Mouse (Mus musculus): ENCODE data around the gene Csnk1e.
"Not testable (repeated sequence)": the region's sequence is repeated elsewhere in the genome, so short reads cannot be mapped to it uniquely, and the experiment has no call there.

Gene Csnk1e

DNA sequence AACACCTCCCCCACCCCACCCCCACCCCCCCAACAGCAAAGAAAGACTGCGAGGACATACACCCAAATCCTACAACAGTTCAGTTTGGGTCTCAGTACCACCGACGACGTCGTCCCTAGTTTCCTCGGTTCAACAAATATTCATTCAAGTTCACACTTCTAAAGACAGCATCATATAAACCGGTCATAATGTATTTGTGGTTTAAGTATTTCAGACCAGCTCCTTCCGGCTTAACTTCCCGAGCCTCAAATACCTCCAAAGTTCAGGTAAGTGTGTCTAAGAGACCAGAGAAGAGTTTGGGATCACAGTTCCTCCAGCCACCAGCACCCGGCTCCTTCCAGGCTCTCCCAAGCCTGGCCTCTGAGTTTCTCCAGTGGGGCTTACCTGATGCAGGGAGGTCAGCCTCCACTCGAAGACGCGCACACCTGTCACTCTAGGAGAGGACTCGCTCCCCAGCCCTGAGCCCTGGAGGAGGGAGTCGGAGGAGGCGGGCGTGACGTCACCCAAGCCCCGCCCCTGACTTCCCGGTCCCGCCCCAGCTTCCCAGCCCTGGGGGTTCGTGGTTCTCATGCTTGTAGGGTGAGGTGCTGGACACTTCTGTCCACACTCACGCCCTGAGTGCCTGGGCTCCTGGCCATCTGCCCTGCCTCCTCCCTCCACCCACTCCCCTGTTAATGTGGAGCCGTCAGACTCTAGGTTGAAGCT is at the start of gene Csnk1e:
TSS of gene Csnk1e (minus strand) at position 461 of the 705 bp plus-strand sequence.
- in situ Hi-C loops (cut with MboI; ENCODE audit: low pct_unique_long_range_greater_than_20kb in 1 of 2, low sequenced_read_pairs in 2 of 2, unreplicated experiment in 1 of 2), result no loop called here

DNA sequence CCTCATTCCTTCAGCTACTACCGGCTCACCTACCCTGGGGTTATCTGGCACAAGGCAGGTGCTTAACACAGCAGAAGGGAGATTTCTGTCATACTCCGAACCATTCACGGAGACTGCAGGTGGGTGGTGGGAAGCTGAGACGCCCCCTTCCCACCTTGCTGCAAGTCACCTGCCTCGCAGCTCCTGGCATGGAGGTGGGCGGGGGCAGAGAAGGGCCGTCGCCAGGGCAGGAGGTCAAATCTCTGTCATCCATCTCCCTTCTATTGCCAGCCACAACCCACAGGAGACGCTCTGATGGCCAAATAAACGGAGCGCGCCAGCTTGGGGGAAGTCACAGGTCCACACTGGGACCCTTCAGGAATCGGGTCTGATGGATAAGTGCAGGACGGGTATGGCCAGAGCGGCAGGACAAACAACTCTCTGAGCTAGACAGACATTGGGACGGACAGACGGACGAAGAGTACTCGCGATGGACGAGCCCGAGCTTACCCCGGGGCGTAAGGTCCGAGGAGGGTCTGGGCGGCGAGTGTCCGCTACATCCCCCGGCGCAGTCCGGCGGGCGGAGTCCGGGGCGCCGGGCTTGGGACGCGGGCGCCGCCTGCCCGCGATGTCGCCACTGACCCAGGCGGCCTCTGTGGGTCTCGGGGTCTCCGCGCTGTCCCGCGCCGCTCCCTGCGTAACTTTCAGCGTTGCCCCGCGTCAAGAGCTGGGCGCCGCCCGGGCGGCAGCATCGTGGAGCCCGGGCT is 49.5 kb upstream of the Csnk1e start, which contains the start of gene Kcnj4:
TSS of gene Kcnj4 (minus strand) at position 535 of the 746 bp plus-strand sequence.
- in situ Hi-C loops (cut with MboI; ENCODE audit: low pct_unique_long_range_greater_than_20kb in 1 of 2, low sequenced_read_pairs in 2 of 2, unreplicated experiment in 1 of 2), result no loop called here

- in situ Hi-C loops (cut with MboI; ENCODE audit: low pct_unique_long_range_greater_than_20kb in 1 of 2, low sequenced_read_pairs in 2 of 2, unreplicated experiment in 1 of 2), result no loop called here
Measured at GRCm38 (mm10) chr15:79503438-79503837, 48.1 kb upstream of the Csnk1e start.

DNA sequence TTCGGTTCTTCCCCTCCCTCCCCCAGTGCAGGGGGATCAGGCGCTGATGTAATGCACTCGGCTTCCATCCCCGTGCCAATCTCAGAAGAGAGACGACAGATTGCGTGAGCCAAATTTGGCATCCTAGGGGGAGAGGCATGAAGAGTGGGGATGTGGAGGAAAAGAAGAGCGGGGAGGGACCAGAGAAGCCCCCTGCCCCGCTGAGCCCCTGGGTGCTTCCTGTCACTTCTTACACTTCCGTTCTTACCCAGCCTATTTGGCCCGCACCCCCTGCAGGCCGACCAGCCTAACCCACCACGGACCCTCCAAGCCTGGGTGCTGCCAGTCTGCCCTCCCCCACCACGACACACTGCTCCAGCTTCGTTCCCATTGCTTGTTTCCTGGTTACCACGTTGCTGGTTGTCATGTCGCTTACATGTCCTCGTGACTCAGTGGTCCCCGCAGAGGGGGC is 47.5 kb upstream of the Csnk1e start:
- in situ Hi-C loops (cut with MboI; ENCODE audit: low pct_unique_long_range_greater_than_20kb in 1 of 2, low sequenced_read_pairs in 2 of 2, unreplicated experiment in 1 of 2), result no loop called here

GRCm38 (mm10) chr15:79500110-79500509 is 44.7 kb upstream of the Csnk1e start:
- in situ Hi-C loops (cut with MboI; ENCODE audit: low pct_unique_long_range_greater_than_20kb in 1 of 2, low sequenced_read_pairs in 2 of 2, unreplicated experiment in 1 of 2), result no loop called here

DNA sequence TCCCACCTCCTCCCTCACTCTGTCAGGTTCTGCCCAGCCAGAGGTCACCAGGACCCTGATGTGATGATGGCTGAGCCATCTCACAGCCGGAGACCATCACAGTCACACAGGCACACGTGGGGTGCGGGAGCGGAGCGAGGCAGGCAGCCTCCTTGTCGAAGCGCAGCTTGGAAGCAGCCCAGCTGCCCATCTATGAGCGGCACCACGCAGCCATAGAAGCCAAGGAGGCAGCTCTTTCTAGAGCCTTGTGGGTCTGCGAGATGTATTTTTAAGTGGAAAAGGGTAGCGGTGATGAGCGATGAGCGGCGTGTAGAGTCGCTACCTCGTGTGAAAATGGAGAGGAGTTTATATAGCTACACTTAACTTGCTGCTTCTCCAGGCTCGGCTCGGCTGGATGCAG is 38.2 kb upstream of the Csnk1e start:
- in situ Hi-C loops (cut with MboI; ENCODE audit: low pct_unique_long_range_greater_than_20kb in 1 of 2, low sequenced_read_pairs in 2 of 2, unreplicated experiment in 1 of 2), result no loop called here

- in situ Hi-C loops (cut with MboI; ENCODE audit: low pct_unique_long_range_greater_than_20kb in 1 of 2, low sequenced_read_pairs in 2 of 2, unreplicated experiment in 1 of 2), result loop anchor here in 1 of 2 experiments (10.0 kb wide), 2 partner anchors 155 to 255 kb away; no protein-coding TSS in a partner anchor
Measured at GRCm38 (mm10) chr15:79489463-79489862, 34.1 kb upstream of the Csnk1e start.

DNA sequence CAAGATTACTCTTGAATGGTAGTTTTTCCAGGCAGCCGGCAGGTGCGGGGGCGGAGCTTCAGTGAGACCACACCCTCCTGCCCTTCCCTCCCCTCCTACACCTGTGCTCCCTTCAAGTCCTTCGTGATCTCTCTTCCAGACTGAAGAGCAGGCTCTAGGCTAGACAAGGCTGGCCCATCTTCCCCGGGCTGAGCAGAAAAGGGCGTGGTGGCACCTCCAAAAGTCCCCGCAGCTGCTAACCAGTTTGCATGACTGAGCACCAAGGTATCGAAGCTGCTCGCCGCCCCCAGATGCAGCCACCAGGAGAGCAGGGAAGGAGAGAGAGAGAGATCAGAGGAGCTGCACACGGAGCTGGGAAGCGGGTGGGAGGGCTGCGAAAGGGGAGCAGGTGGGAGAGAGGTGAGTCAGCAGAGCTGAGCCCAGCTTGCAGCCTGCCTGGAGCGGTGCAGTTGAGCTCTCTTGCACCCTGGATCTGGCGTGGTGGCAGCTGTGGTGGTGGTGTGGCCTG is 25.9 kb upstream of the Csnk1e start:
- in situ Hi-C loops (cut with MboI; ENCODE audit: low pct_unique_long_range_greater_than_20kb in 1 of 2, low sequenced_read_pairs in 2 of 2, unreplicated experiment in 1 of 2), result loop anchor here in 1 of 2 experiments (10.0 kb wide), 2 partner anchors 164 to 246 kb away; no protein-coding TSS in a partner anchor

GRCm38 (mm10) chr15:79477227-79477626 is 21.9 kb upstream of the Csnk1e start:
- in situ Hi-C loops (cut with MboI; ENCODE audit: low pct_unique_long_range_greater_than_20kb in 1 of 2, low sequenced_read_pairs in 2 of 2, unreplicated experiment in 1 of 2), result no loop called here

- in situ Hi-C loops (cut with MboI; ENCODE audit: low pct_unique_long_range_greater_than_20kb in 1 of 2, low sequenced_read_pairs in 2 of 2, unreplicated experiment in 1 of 2), result no loop called here
Measured at GRCm38 (mm10) chr15:79473638-79474355, 18.4 kb upstream of the Csnk1e start.

DNA sequence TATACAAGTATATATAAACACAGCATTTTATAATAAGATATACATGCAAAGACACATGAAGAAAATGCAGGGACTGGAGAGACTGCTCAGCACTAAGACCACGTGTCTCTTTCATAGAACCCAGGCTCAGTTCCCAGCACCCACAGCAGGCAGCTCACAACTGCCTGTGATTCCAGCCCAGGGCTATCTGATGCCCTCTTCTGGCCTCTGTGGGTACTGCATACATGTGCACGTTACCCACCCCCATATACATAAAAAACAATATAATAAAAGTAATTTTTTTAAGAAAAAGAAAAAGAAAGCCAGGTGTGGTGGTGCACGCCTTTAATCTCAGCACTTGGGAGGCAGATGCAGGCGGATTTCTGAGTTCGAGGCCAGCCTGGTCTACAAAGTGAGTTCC is 17.7 kb upstream of the Csnk1e start:
- in situ Hi-C loops (cut with MboI; ENCODE audit: low pct_unique_long_range_greater_than_20kb in 1 of 2, low sequenced_read_pairs in 2 of 2, unreplicated experiment in 1 of 2), result no loop called here

DNA sequence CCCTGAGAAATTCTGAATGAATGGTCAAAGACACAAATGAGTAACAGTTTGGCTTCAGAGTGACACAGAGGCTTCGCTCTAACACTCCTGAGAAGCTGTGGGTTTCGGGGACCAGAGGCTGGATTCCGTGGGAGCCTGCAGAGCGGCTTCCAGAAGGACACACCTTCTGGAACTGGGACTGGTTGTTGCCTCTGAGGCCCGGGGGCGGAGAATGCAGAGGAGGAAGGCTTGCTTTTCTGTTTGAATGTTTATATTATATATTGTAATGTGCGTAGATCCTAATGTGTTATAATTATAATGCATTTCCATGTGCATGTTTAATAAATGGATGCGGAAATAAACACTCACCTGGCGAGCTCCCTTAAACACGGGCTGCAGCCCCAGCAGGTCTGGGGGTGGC is 15.7 kb upstream of the Csnk1e start:
- in situ Hi-C loops (cut with MboI; ENCODE audit: low pct_unique_long_range_greater_than_20kb in 1 of 2, low sequenced_read_pairs in 2 of 2, unreplicated experiment in 1 of 2), result no loop called here

DNA sequence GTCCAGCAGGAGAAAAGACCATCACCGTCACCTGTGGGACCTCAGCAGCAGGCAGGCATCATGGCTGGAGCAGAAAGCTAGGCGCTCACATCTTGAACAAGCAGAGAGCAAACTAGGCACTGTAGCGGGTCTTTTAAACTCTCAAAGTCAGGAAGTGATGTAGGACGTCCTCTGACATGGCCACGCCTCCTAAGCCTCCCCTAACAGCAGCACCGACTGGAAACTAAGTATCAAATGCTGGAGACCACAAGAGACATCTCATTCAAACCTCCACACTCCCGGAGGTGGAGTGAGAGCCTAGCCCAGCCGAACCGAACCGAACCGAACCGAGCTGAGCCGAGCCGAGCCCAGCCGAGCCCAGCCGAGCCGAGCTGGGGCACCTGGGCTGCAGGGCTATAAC is 15.2 kb upstream of the Csnk1e start:
- in situ Hi-C loops (cut with MboI; ENCODE audit: low pct_unique_long_range_greater_than_20kb in 1 of 2, low sequenced_read_pairs in 2 of 2, unreplicated experiment in 1 of 2), result no loop called here

DNA sequence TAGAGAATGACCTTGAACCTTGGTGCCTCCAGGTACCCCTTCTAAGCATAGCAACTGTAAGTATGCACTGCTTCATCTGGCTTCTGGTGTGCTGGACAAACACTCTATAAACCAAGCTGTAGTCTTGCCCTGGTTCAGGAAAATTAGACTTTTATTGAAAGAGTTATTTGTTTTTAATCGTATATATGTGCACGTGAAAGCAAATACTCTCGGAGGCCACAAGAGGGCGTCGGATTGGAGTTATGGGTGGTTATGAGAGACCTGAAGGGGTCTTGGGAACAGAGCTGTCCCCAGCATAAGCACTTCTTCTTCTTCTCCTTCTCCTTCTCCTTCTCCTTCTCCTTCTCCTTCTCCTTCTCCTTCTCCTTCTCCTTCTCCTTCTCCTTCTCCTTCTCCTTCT is 14.2 kb upstream of the Csnk1e start:
- in situ Hi-C loops (cut with MboI; ENCODE audit: low pct_unique_long_range_greater_than_20kb in 1 of 2, low sequenced_read_pairs in 2 of 2, unreplicated experiment in 1 of 2), result loop anchor here in 1 of 2 experiments (5.0 kb wide), 1 partner anchor 57 kb away; no protein-coding TSS in a partner anchor

- in situ Hi-C loops (cut with MboI; ENCODE audit: low pct_unique_long_range_greater_than_20kb in 1 of 2, low sequenced_read_pairs in 2 of 2, unreplicated experiment in 1 of 2), result loop anchor here in 1 of 2 experiments (5.0 kb wide), 1 partner anchor 54 kb away; no protein-coding TSS in a partner anchor
Measured at GRCm38 (mm10) chr15:79466601-79467286, 11.4 kb upstream of the Csnk1e start.

DNA sequence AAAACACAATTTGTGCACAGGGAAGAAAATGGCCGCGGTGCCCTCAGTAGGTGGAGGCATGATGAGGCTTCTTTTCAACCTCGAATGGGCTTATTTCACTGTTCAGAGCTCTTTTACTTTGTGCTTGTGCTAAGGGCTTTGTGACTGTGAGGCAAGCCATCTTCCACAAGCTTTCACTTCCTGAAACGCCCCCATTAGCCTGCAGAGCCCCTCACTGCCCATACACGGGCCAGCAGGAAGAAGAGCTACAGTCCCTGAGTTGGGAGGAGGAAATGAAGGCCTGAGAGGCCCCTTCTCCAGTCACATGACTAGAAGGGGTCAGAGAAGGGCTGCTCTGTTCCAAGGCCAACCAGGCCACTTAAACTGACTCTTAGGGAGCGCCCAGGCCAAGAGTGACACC is 1.2 kb upstream of the Csnk1e start:
- in situ Hi-C loops (cut with MboI; ENCODE audit: low pct_unique_long_range_greater_than_20kb in 1 of 2, low sequenced_read_pairs in 2 of 2, unreplicated experiment in 1 of 2), result no loop called here

- in situ Hi-C loops (cut with MboI; ENCODE audit: low pct_unique_long_range_greater_than_20kb in 1 of 2, low sequenced_read_pairs in 2 of 2, unreplicated experiment in 1 of 2), result not testable (repeated sequence)
Measured at GRCm38 (mm10) chr15:79456104-79456503, 738 bp upstream of the Csnk1e start.

DNA sequence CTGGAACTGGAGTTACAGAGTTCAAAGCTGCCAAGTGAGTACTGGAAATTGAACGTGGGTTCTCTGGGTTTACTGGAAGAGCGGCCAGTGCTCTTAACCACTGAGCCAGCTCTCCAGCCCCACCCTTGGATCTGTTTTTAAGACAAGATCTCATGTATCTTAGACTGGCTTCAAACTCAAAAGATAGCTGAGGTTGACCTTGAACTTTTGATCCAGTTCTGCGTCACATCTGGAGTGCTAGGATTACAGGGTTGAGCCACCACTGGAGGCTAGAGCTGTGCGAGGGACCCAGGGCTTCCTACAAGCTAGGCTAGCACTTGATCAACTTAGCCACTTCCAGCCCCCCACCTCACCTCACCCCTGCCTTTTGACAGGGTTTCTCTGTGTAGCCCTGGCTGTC is 1.5 kb downstream of the Csnk1e start:
- in situ Hi-C loops (cut with MboI; ENCODE audit: low pct_unique_long_range_greater_than_20kb in 1 of 2, low sequenced_read_pairs in 2 of 2, unreplicated experiment in 1 of 2), result no loop called here
